Mouse (Mus musculus) gastrocnemius, postnatal 10 days (tissue): Measurements from ENCODE around the gene Tmco3. TPM values are rescaled to one million over a fixed set of nuclear protein-coding genes. Genes with fewer than 3 reads are reported as not detected.

Source experiments
- total RNA-seq, 2 experiments: library from RNA; stranded (reverse); gene quantifications; 2 replicates each; pipeline ENCODE4 v1.2.3; 2021

The Tmco3 gene
- total RNA-seq, 2 experiments from 2014 or later = 13.9 to 20.1 TPM

Other genes with a start within 250 kb of the Tmco3 start
- gene Proz, start 227.3 kb upstream of the Tmco3 start, total RNA-seq = under 1 TPM in 1 of 2 experiments, not detected in 1; 0.32 TPM
- 10 to 100 TPM; 10.7 to 11.1 TPM for gene Pcid2, start 182.7 kb upstream of the Tmco3 start, total RNA-seq
- gene Cul4a, start 182.6 kb upstream of the Tmco3 start, total RNA-seq = 10 to 100 TPM; 92.3 to 92.4 TPM
- gene Lamp1, start 129.0 kb upstream of the Tmco3 start, total RNA-seq = 100 to 1,000 TPM; 234 to 237 TPM
- 10 to 100 TPM in 1 of 2 experiments, 1 to 10 TPM in 1; 9.8 to 14.0 TPM for gene Grtp1, start 87.6 kb upstream of the Tmco3 start, total RNA-seq
- 10 to 100 TPM; 70.9 to 79.8 TPM for gene Adprhl1, start 34.0 kb upstream of the Tmco3 start, total RNA-seq
- 10 to 100 TPM; 38.5 to 41.6 TPM for gene Dcun1d2, start 59 bp upstream of the Tmco3 start, total RNA-seq
- gene Tfdp1, start 50.6 kb downstream of the Tmco3 start, total RNA-seq = 10 to 100 TPM; 45.1 to 48.4 TPM
- not detected for gene Atp4b, start 108.6 kb downstream of the Tmco3 start, total RNA-seq
- gene Grk1, start 116.9 kb downstream of the Tmco3 start, total RNA-seq = under 1 TPM; 0.02 TPM
- gene Tmem255b, start 147.0 kb downstream of the Tmco3 start, total RNA-seq = 1 to 10 TPM; 3.9 to 7.5 TPM
- 10 to 100 TPM; 79.3 to 82.1 TPM for gene Gas6, start 206.3 kb downstream of the Tmco3 start, total RNA-seq